Mouse (Mus musculus): ENCODE data around the gene Polg2.

DNA sequence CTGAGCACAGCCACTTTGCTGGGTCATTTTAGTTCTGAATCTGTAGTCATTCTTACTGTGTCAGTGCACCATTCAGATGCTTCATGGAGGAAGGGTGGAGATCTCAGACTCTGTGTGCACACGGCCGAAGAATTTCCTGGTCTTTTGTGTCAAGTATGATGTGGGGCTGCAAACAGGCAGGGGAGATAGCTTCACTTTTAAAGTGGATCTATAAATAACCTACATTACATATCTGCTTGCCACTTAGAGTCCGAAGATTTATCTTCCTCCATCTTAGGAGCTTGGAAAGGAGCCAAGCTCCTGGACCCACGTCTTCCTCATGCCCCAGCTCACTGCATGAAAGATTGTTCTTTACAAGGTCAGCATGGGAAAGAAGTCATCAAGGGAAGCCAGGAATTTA lies 48.6 kb downstream of the Polg2 start:
- no peak for TF ChIP-seq CTCF (conservative IDR thresholded peaks at IDR 0.05 in 1 of 2, IDR thresholded peaks at IDR 0.05 in 1 of 2; ENCODE audit: low read depth in 2 of 2, low read length in 2 of 2)
- TF ChIP-seq POLR2A (IDR thresholded peaks at IDR 0.05; ENCODE audit: low read depth, low read length), result no peak
- TF ChIP-seq BHLHE40 (IDR thresholded peaks at IDR 0.05; ENCODE audit: low read depth, low read length), result no peak
- no peak for TF ChIP-seq IRF4 (IDR thresholded peaks at IDR 0.05; ENCODE audit: low read depth, low read length)
- no peak for TF ChIP-seq ELF1 (IDR thresholded peaks at IDR 0.05; ENCODE audit: low read depth, low read length)
- TF ChIP-seq MAFK (IDR thresholded peaks at IDR 0.05; ENCODE audit: insufficient replicate concordance, low read length), result no peak
- TF ChIP-seq GABPA (IDR thresholded peaks at IDR 0.05; ENCODE audit: insufficient replicate concordance, low read depth, low read length), result no peak
- TF ChIP-seq JUND (conservative IDR thresholded peaks at IDR 0.05; ENCODE audit: low read depth, low read length), result no peak
- TF ChIP-seq E2F4 (IDR thresholded peaks at IDR 0.05; ENCODE audit: insufficient replicate concordance, low read depth, low read length), result no peak
